21 mouse cellular contexts compared by ENCODE assay signal in genomic region chr13:101727837-101728236, GRCm38 (mm10). TPM values are rescaled to one million over a fixed set of nuclear protein-coding genes. Genes with fewer than 3 reads are reported as not detected.
DNase-seq lines count a peak whose midpoint lies in the region; ATAC-seq and TF ChIP-seq lines count a peak whose summit lies in the region.
"Had no signal": no experiment of that assay in that cellular context is flagged by ENCODE, and none has a peak within 500 bp of the region (broad histone marks: within the 10 kb centered on the region; RNA-seq: fewer than 3 reads in every experiment).

No protein-coding gene starts in this region.

- TF ChIP-seq EP300 in heart, postnatal 0 days (IDR thresholded peaks at IDR 0.05; ENCODE audit: low read depth), result no peak

- H3K4me2 ChIP-seq in heart, postnatal 0 days (ENCODE audit: low read depth, low read length), result no peak overlapping the region
- H3K4me2 ChIP-seq: embryonic facial prominence, embryonic 12.5 days; forebrain, embryonic 13.5 days; heart, embryonic 11.5 days; heart, embryonic 15.5 days; hindbrain, embryonic 15.5 days had no signal

- TF ChIP-seq CTCF in heart, postnatal 0 days (IDR thresholded peaks at IDR 0.05; ENCODE audit: low read depth), result no peak

- ATAC-seq in heart, postnatal 0 days (ENCODE audit: insufficient read depth, low read depth), result no peak
- no peak for ATAC-seq in megakaryocyte-erythroid progenitor cell, adult 5-6 weeks (replicated peaks; ENCODE audit: low FRiP score, low TSS enrichment, poor library complexity, severe bottlenecking)
- ATAC-seq: forebrain, embryonic 13.5 days; forebrain, postnatal 0 days had no signal

- H3K4me1 ChIP-seq in heart, postnatal 0 days (ENCODE audit: control insufficient read depth, insufficient read depth), result peaks cover 24% of the 10 kb centered on the region
- peaks cover 27% of the 10 kb centered on the region for H3K4me1 ChIP-seq in brown adipose tissue, adult 24 weeks (ENCODE audit: control insufficient read depth, insufficient read depth, insufficient read length, low read length)

- no peak overlapping the region for H3K9ac ChIP-seq in heart, postnatal 0 days (replicated peaks; ENCODE audit: low read depth, low read length)
- H3K9ac ChIP-seq: embryonic facial prominence, embryonic 12.5 days; forebrain, embryonic 13.5 days; forebrain, postnatal 0 days; heart, embryonic 15.5 days; hindbrain, embryonic 15.5 days had no signal

- WGBS in heart, postnatal 0 days, result 72% methylated on average over 5 of the region's 5 CpGs

- DNase-seq in heart, postnatal 0 days (ENCODE audit: low spot score), result no peak
- no peak for DNase-seq in heart, postnatal 10 days
- DNase-seq in embryo, embryonic 10.5 days (ENCODE audit: low spot score), result peak; percentile 52
- peak; percentile 60 for DNase-seq in forelimb bud, embryonic 11.5 days (ENCODE audit: low read depth, low spot score)
- no peak for DNase-seq in spleen, adult 12 weeks (ENCODE audit: low spot score)
- DNase-seq in frontal cortex, postnatal 25 days (ENCODE audit: low spot score in 2 of 2), result no peak
- DNase-seq: adrenal gland, adult 2 months; adrenal gland, postnatal 25 days; cerebellum, adult 2 months; cerebellum, postnatal 10 days; forebrain, postnatal 0 days; gastrocnemius, postnatal 14 days; heart, adult 2 months; heart, postnatal 36 days had no signal

- peak overlapping the region; percentile 38; the same call in 1 of the 2 replicates for H3K27ac ChIP-seq in heart, postnatal 0 days (ENCODE audit: low read depth)
- peak overlapping the region; percentile 73 for H3K27ac ChIP-seq in brown adipose tissue, adult 24 weeks (replicated peaks; ENCODE audit: low read depth, low read length)
- H3K27ac ChIP-seq: embryonic facial prominence, embryonic 12.5 days; forebrain, embryonic 13.5 days; heart, embryonic 15.5 days; hindbrain, embryonic 15.5 days had no signal

- no peaks in the 10 kb centered on the region for H3K9me3 ChIP-seq in heart, postnatal 0 days (replicated peaks; ENCODE audit: control insufficient read depth, low read length)
- H3K9me3 ChIP-seq: embryonic facial prominence, embryonic 12.5 days; forebrain, embryonic 13.5 days; heart, embryonic 15.5 days; hindbrain, embryonic 15.5 days had no signal

- no peak overlapping the region for H3K4me3 ChIP-seq in heart, postnatal 0 days (ENCODE audit: low read depth, low read length)
- no peak overlapping the region for H3K4me3 ChIP-seq in brown adipose tissue, adult 24 weeks (ENCODE audit: insufficient read depth, low read depth, low read length)
- H3K4me3 ChIP-seq: embryonic facial prominence, embryonic 12.5 days; forebrain, embryonic 13.5 days; heart, adult 2 months; heart, embryonic 15.5 days; hindbrain, embryonic 15.5 days had no signal

- H3K36me3 ChIP-seq in heart, postnatal 0 days (replicated peaks; ENCODE audit: control insufficient read depth, insufficient read depth, low read length), result no peaks in the 10 kb centered on the region
- H3K36me3 ChIP-seq: embryonic facial prominence, embryonic 12.5 days; heart, embryonic 15.5 days; hindbrain, embryonic 15.5 days had no signal

- intact Hi-C loops in heart, postnatal 10 days (cut with DNase I), result loop anchor here (2.0 to 10.0 kb wide), 2 partner anchors 587 to 917 kb away; no protein-coding TSS in a partner anchor

- H3K27me3 ChIP-seq in heart, postnatal 0 days (ENCODE audit: control insufficient read depth, insufficient read depth, low read length), result no peaks in the 10 kb centered on the region
- H3K27me3 ChIP-seq: embryonic facial prominence, embryonic 12.5 days; forebrain, embryonic 13.5 days; heart, embryonic 15.5 days; hindbrain, embryonic 15.5 days had no signal

RNA-seq across cellular contexts. Expression of gene Pik3r1, which starts 40.2 kb away (rescaled TPM):
- total RNA-seq in heart, postnatal 0 days (2014; rRNA removed; ENCODE audit: low replicate concordance), result 31.6 and 33.8 TPM in 2 replicates
- 13.6 and 16.3 TPM in 2 replicates for polyA plus RNA-seq in heart, postnatal 0 days (2015; fragmentation: Nextera tagmentation; extraction: Ambion mirVana)
- total RNA-seq in heart, postnatal 10 days (2021), result 10 to 100 TPM; 42.0 to 84.3 TPM
- 52.1 and 81.4 TPM in 2 replicates for polyA plus RNA-seq in brown adipose tissue, adult 24 weeks (2012; ENCODE audit: insufficient read depth, insufficient read length, missing spikeins)
- 47.7 and 67.6 TPM in 2 replicates for total RNA-seq in megakaryocyte-erythroid progenitor cell, adult 5-6 weeks (2014; fragmentation: Nextera tagmentation)
- total RNA-seq in megakaryocyte-erythroid progenitor cell, adult 5-6 weeks (2017), result 98.6 and 115 TPM in 2 replicates

Comparison
In these comparisons a context has a peak if more than half of its experiments do, and no peak if none do; other contexts are left out.
1. DNase-seq: peak in embryo, embryonic 10.5 days (single experiment) and forelimb bud, embryonic 11.5 days (single experiment); none in heart, postnatal 0 days (single experiment), heart, postnatal 10 days (0 of 2), spleen, adult 12 weeks (single experiment) and frontal cortex, postnatal 25 days (0 of 2).